Mouse (Mus musculus) brain, embryonic 14.5 days (tissue): ENCODE data around the gene Nxph4.

Source experiments
- CTCF ChIP-seq: fragments of 200-500 bp; IDR thresholded peaks from 2 replicates; pipeline ENCODE4 v1.5.1; 2012; ENCODE audit warnings: inconsistent platforms, mild to moderate bottlenecking, moderate library complexity, borderline replicate concordance; ENCODE audit not compliant: insufficient read depth, insufficient read length; ENCODE audit errors: extremely low read depth
- POLR2A ChIP-seq: fragments of 200-500 bp; IDR thresholded peaks from 2 replicates; pipeline ENCODE4 v1.6.1; 2012; ENCODE audit warnings: mild to moderate bottlenecking, inconsistent platforms, borderline replicate concordance; ENCODE audit not compliant: poor library complexity, insufficient read depth, insufficient read length, severe bottlenecking; ENCODE audit errors: extremely low read depth

GRCm38 (mm10) chr10:127581291-127581690 is 46.9 kb upstream of the Nxph4 start:
- no peak for TF ChIP-seq CTCF
- no peak for TF ChIP-seq POLR2A
